Mouse (Mus musculus) B cell, adult (primary cell): ENCODE results near the gene Duox2. TPM values are rescaled to one million over a fixed set of nuclear protein-coding genes. Genes with fewer than 3 reads are reported as not detected.

Experiments used
- total RNA-seq: library from RNA; stranded (reverse); gene quantifications from 4 replicates; pipeline ENCODE4 v1.2.4, GENCODE M21; 2023; ENCODE audit not compliant: inconsistent age

Duox2 gene
- not detected in 4 replicates for total RNA-seq

DNA sequence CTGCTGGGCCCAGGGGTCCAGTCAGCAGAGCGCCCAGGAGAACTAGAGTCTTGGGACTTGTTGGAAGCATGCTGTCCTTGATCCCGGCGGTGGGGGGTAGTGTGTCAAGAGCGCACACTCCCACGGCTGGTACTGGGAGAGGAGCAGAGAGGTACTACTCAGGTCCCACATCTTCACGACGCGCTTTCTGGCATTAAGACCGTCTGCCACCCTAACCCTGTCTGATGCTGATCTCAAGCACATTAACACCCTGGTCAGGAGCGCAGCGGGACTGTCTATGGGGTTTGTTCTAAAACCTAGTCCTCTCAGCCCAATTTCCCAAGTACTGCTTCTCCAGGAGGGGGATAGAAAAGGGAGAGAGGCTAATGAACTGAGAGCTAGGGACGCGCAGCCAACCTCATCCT lies at the start of gene Duox2:
Gene Duox2 (minus strand): TSS at position 354 of the 404 bp plus-strand sequence.

DNA sequence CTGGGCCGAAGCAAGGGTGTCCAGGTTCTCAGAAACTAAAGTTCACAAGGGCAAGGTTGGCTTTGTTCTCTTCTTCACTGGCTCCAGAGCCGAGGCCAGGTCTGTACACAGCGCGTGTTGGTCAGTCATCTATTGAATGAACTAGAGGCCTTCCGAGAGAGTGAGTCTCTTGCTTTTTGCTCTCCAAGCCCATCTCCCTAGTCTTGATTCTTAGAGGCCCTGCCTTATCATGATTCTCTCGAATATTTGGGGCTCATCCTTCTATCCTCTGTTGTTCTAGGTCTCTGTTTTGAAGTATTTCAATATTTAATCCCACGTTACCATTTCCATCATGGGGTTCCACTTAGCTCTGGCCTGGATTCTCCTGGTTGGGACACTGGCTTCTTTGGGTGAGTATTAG lies 17.1 kb upstream of the Duox2 start, which contains the start of gene Duox1:
Gene Duox1 (plus strand): TSS at position 301 of the 400 bp plus-strand sequence.

DNA sequence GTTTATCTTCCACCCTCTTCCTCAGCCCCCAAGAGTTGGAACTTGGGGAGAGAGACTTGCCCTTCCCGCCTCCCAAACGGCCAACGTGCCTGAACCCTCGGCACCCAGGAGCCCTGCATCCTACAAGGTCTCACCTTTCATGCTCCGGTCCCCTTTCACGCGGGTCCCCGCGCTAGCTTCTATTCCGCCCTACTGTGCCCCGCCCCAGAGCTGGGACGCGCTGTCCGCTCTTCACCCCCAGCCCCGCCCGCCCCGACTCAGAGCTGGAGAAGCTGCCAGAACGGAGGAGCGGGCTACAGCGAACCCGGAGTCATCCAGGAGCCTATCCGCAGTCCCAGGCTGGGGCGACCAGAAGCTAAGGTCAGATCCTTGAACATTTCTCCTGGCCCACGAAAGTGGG lies 15.3 kb upstream of the Duox2 start, which contains the start of gene Duoxa1:
Gene Duoxa1 (minus strand): TSS at position 195 of the 400 bp plus-strand sequence.

DNA sequence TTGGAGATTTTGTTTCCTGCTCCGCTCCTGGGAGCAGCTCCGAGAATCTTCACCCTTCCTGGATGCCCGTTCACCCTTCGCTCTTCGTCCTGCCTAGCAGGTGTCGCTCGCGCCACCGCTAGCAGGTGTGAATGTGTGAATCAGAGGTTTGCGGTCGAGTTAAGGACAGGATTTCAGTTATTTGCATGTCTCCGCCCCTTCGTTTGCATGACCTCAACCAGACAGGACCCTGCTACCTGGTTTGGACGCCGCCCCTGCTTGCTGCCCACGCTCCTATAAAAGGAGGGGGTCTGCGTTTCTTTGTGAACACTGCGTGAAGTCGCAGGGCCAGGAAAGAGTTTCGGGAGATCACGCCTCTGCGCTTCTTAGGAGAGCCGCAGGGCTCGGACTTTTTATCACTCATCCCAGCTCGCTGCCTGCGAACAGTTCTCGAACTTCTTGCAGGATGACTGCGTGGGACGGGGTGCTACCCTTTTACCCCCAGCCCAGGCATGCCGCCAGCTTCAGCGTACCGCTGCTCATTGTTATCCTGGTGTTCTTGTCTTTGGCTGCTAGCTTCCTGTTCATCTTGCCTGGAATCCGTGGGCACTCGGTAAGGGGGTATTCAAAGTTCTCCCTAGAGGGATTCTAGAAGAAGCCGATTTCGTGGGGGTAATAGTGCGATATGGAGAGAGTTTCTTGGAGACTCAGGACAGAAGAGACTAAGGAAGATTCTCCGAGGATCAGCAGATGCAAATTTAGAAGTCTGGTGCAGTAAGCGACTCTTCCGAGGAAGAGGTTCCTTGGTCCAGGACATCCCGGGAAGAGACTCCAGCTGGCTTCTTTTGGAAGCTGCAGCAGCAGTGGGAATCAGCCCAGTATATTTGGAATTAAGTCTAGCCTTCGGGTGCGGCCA lies 594 bp upstream of the Duox2 start, which contains the start of gene Duoxa2:
Gene Duoxa2 (plus strand): TSS at position 305 of the 895 bp plus-strand sequence.

DNA sequence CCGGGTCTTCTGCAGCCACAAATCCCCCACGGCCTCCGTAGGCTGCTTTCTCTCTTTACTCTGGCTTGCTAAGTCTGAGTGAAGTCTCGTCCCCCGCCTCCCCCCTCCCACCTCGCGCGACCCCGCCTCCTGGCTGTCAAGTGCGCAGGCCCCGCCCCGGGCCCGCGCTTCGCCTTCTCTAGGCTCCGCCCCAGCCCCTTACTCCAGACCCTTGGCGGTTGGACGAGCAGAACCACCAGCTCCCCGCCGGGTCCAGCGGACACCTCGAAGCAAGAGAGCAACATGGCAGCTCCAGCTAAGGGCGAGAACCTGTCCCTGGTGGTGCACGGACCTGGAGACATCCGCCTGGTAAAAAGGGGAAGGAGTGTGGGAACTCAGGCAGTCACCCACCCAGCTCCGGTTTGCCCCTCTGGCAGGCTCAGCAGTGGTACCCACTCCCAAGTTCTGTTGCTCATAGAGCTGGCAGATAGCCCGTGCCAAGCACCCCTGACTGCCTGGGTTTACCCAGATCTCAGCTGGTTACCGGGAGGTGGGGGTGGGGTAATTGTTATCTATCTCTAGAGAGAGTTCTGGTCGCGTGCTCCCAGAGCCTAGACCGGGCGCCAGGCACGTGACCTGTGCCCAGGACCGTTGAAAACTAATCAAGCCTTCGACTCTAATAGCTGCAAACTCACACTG lies 63.5 kb downstream of the Duox2 start, which contains the start of gene Sord:
Gene Sord (plus strand): TSS at position 139 of the 678 bp plus-strand sequence.

Other genes with a start within 250 kb of the Duox2 start
- gene Spg11, start 180.1 kb downstream of the Duox2 start, total RNA-seq, result 27.8 to 32.9 TPM (median 31.7 TPM) in 4 replicates
- 1,673 to 1,804 TPM (median 1,715 TPM) in 4 replicates for gene B2m, start 150.8 kb downstream of the Duox2 start, total RNA-seq
- 0.61 to 1.5 TPM (median 0.87 TPM) in 4 replicates for gene Trim69, start 137.7 kb downstream of the Duox2 start, total RNA-seq
- gene Patl2, start 112.3 kb downstream of the Duox2 start, total RNA-seq, result not detected in 4 replicates
- not detected in 4 replicates for gene Terb2, start 112.2 kb downstream of the Duox2 start, total RNA-seq
- gene Sord, start 63.7 kb downstream of the Duox2 start, total RNA-seq, result 5.5 to 8.5 TPM (median 6.1 TPM) in 4 replicates
- not detected in 4 replicates for gene Duoxa2, start 451 bp upstream of the Duox2 start, total RNA-seq
- gene Duoxa1, start 15.3 kb upstream of the Duox2 start, total RNA-seq, result not detected in 4 replicates
- not detected in 4 replicates for gene Duox1, start 17.2 kb upstream of the Duox2 start, total RNA-seq
- gene Shf, start 70.7 kb upstream of the Duox2 start, total RNA-seq, result 4.1 to 5.4 TPM (median 4.3 TPM) in 4 replicates
- gene Slc28a2, start 128.0 kb upstream of the Duox2 start, total RNA-seq, result 112 to 139 TPM (median 116 TPM) in 4 replicates
- 1.9 to 3.2 TPM (median 2.8 TPM) in 4 replicates for gene Gm14085, start 186.5 kb upstream of the Duox2 start, total RNA-seq